ENCODE assay signal across 8 mouse cellular contexts in genomic region chr2:126593831-126594610, GRCm38 (mm10). TPM values are rescaled to one million over a fixed set of nuclear protein-coding genes. Genes with fewer than 3 reads are reported as not detected.
DNase-seq lines count a peak whose midpoint lies in the region; ATAC-seq lines count a peak whose summit lies in the region.

No protein-coding gene starts in this region.

- peak; percentile 13 for DNase-seq in 3134 (ENCODE audit: extremely low read depth, insufficient read length, low spot score)
- peak; percentile 56 for DNase-seq in adipocyte (ENCODE audit: low spot score)
- peak; percentile 88 for DNase-seq in embryo, embryonic 10.5 days (ENCODE audit: low spot score)
- DNase-seq in gastrocnemius, postnatal 4 days (ENCODE audit: low spot score in 2 of 2), result peak; percentile 51 to 72
- peak; percentile 77 for DNase-seq in liver

- WGBS in intestine, embryonic 15.5 days, result 17% methylated on average over 26 of the region's 26 CpGs
- WGBS in stomach, embryonic 14.5 days, result 29% methylated on average over 26 of the region's 26 CpGs

- no peaks in the 10 kb centered on the region for H3K36me3 ChIP-seq in intestine, embryonic 15.5 days
- no peaks in the 10 kb centered on the region for H3K36me3 ChIP-seq in stomach, embryonic 14.5 days (ENCODE audit: control insufficient read depth, insufficient read depth, low read length)

- no peaks in the 10 kb centered on the region for H3K27me3 ChIP-seq in intestine, embryonic 15.5 days (replicated peaks)
- H3K27me3 ChIP-seq in stomach, embryonic 14.5 days (ENCODE audit: control insufficient read depth, insufficient read depth, low read length), result no peaks in the 10 kb centered on the region

- H3K9ac ChIP-seq in intestine, embryonic 15.5 days, result peak overlapping the region; percentile 33
- H3K9ac ChIP-seq in stomach, embryonic 14.5 days (replicated peaks; ENCODE audit: low read depth, low read length), result 0 out of 2 replicates have a peak overlapping the region, but pooled peaks have one; percentile 10

- H3K4me1 ChIP-seq in intestine, embryonic 15.5 days (replicated peaks), result no peaks in the 10 kb centered on the region
- no peaks in the 10 kb centered on the region for H3K4me1 ChIP-seq in stomach, embryonic 14.5 days (ENCODE audit: control insufficient read depth, insufficient read depth, low read length)

- no peaks in the 10 kb centered on the region for H3K9me3 ChIP-seq in intestine, embryonic 15.5 days
- H3K9me3 ChIP-seq in stomach, embryonic 14.5 days (ENCODE audit: control insufficient read depth, low read depth, low read length), result no peaks in the 10 kb centered on the region

- H3K27ac ChIP-seq in intestine, embryonic 15.5 days, result no peak overlapping the region
- H3K27ac ChIP-seq in stomach, embryonic 14.5 days (ENCODE audit: low read length), result no peak overlapping the region

- ATAC-seq in intestine, embryonic 15.5 days, result peak; percentile 79
- peak; percentile 73 for ATAC-seq in monocyte, adult 5-6 weeks (replicated peaks; ENCODE audit: insufficient number of reproducible peaks, low FRiP score, low TSS enrichment, poor library complexity, severe bottlenecking)
- ATAC-seq in stomach, embryonic 14.5 days (ENCODE audit: insufficient number of reproducible peaks, insufficient read depth, low FRiP score, low read depth), result no peak; the same call in 1 of the 2 replicates

- peak overlapping the region; percentile 67 for H3K4me2 ChIP-seq in intestine, embryonic 15.5 days (replicated peaks)
- peak overlapping the region; percentile 60 for H3K4me2 ChIP-seq in stomach, embryonic 14.5 days (replicated peaks; ENCODE audit: low read depth, low read length)

- peak overlapping the region; percentile 30 for H3K4me3 ChIP-seq in intestine, embryonic 15.5 days (replicated peaks)
- peak overlapping the region; percentile 29 for H3K4me3 ChIP-seq in stomach, embryonic 14.5 days (ENCODE audit: low read depth, low read length)

RNA-seq across cellular contexts. Expression of gene Hdc, which starts 25.1 kb away (rescaled TPM):
- total RNA-seq in gastrocnemius, postnatal 4 days (2021), result 1 to 10 TPM; 2.9 to 3.5 TPM
- polyA plus RNA-seq in intestine, embryonic 15.5 days (2015; fragmentation: Nextera tagmentation; extraction: Ambion mirVana), result 3.0 TPM in 2 replicates
- 27.7 to 79.7 TPM (median 71.5 TPM) in 3 replicates for total RNA-seq in monocyte, adult 5-6 weeks (2017)
- polyA plus RNA-seq in stomach, embryonic 14.5 days (2014; fragmentation: Nextera tagmentation; extraction: Ambion mirVana), result 1.2 and 2.0 TPM in 2 replicates

RNA-seq across cellular contexts. Expression of gene Slc27a2, which starts 41.8 kb away (rescaled TPM):
- under 1 TPM; 0.54 to 0.96 TPM for total RNA-seq in gastrocnemius, postnatal 4 days (2021)
- 3.0 and 3.3 TPM in 2 replicates for polyA plus RNA-seq in intestine, embryonic 15.5 days (2015; fragmentation: Nextera tagmentation; extraction: Ambion mirVana)
- total RNA-seq in monocyte, adult 5-6 weeks (2017), result 0.32 to 0.87 TPM in 2 of 3 replicates, not detected in the other
- polyA plus RNA-seq in stomach, embryonic 14.5 days (2014; fragmentation: Nextera tagmentation; extraction: Ambion mirVana), result 1.3 and 2.6 TPM in 2 replicates

Comparison
In these comparisons a context has a peak if more than half of its experiments do, and no peak if none do; other contexts are left out.
1. DNase-seq: peak in every context shown above with its lines; median percentile 88 in embryo, embryonic 10.5 days; 77 in liver; 62 in gastrocnemius, postnatal 4 days; 56 in adipocyte; 13 in 3134.